Mouse (Mus musculus) heart, embryonic 16.5 days (tissue): ENCODE measurements around the gene Gm4871. TPM values are rescaled to one million over a fixed set of nuclear protein-coding genes. Genes with fewer than 3 reads are reported as not detected.

Experiments used
- ATAC-seq: fragments of 200-750 bp; cut with Nextera tagmentation; replicated peaks from 2 replicates; pipeline ENCODE4 v1.8.0; 2017; ENCODE audit warnings: moderate number of reproducible peaks; ENCODE audit not compliant: insufficient read depth, low FRiP score; ENCODE audit errors: extremely low read depth
- H3K27ac ChIP-seq: fragments of 300-500 bp; sonication (generic); 2 replicates; pipeline ENCODE4 v1.5.1; 2014; ENCODE audit warnings: mild to moderate bottlenecking, low read length, control low read depth, moderate library complexity
- H3K27me3 ChIP-seq: fragments of 300-500 bp; sonication (generic); 2 replicates; pipeline ENCODE4 v1.6.1; 2014; ENCODE audit warnings: low read length, mixed read lengths; ENCODE audit not compliant: control insufficient read depth, insufficient read depth
- H3K36me3 ChIP-seq: fragments of 300-500 bp; sonication (generic); 2 replicates; pipeline ENCODE4 v1.6.1; 2014; ENCODE audit not compliant: control insufficient read depth, insufficient read depth
- H3K4me1 ChIP-seq: fragments of 300-500 bp; sonication (generic); 2 replicates; pipeline ENCODE4 v1.6.1; 2014; ENCODE audit warnings: low read length, mixed read lengths; ENCODE audit not compliant: control insufficient read depth, insufficient read depth
- H3K4me2 ChIP-seq: fragments of 300-500 bp; sonication (generic); 2 replicates; pipeline ENCODE4 v1.6.1; 2014; ENCODE audit warnings: low read depth, mild to moderate bottlenecking, control low read depth, low read length
- H3K4me3 ChIP-seq: fragments of 300-500 bp; sonication (generic); 2 replicates; pipeline ENCODE4 v1.5.1; 2014; ENCODE audit warnings: mild to moderate bottlenecking, control low read depth, low read length
- H3K9ac ChIP-seq: fragments of 300-500 bp; sonication (generic); 2 replicates; pipeline ENCODE4 v1.6.1; 2014; ENCODE audit warnings: low read length, control low read depth
- H3K9me3 ChIP-seq: fragments of 300-500 bp; sonication (generic); replicated peaks from 2 replicates; pipeline ENCODE4 v1.6.1; 2016; ENCODE audit warnings: low read length; ENCODE audit not compliant: control insufficient read depth
- WGBS: fragments of 180-500 bp; shearing (Covaris S2); extraction: QIAGEN DNeasy Blood & Tissue Kit; methylation state at CpG from one replicate; pipeline ENCODE4 v1.1.7; 2014; 5-methylcytosine and 5-hydroxymethylcytosine counted together
- polyA plus RNA-seq: library from polyadenylated mRNA; unstranded; fragments of >200 nt; fragmentation: Nextera tagmentation; extraction: Ambion mirVana; gene quantifications from 2 replicates; pipeline ENCODE4 v1.2.1, GENCODE M21; 2015

The Gm4871 gene
- polyA plus RNA-seq, 1 experiment from 2014 or later = not detected

DNA sequence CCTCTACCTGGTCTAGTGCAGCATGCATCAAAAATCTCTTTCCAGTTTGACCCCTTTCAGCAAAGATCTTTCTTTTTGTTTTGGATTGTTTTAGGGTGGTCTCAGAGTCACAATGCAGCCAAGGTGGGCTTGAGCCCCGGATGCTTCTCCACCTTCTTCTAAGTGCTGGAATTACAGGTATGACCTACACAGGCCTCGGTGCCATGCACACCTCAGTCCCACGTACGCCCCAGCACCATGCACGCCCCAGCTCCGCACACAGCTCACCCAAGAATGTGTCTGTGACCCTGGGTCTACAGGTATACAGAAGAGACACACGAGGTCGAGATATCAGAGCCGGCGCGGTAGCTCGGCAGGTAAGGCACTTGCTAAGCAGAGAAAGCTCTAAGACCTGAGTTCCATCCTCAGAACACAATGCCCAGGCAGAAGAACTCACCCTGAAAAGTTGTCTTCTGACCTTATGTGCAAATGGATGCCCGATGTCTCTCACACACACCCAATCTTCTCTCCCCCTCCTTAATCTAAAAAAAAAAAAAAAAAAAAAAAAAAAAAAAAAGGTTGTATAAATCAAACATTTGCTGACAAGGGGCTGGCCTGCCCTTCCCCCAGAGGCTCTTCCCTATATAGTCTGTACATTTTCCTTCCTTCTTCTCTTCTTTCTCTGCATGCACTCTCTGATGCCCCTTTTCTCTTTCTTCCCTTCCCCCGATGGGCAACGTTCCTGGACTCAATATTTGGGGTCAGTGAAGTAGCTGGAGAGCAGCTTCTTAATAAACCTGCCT is 23.5 kb downstream of the Gm4871 start:
- ATAC-seq = no peak

DNA sequence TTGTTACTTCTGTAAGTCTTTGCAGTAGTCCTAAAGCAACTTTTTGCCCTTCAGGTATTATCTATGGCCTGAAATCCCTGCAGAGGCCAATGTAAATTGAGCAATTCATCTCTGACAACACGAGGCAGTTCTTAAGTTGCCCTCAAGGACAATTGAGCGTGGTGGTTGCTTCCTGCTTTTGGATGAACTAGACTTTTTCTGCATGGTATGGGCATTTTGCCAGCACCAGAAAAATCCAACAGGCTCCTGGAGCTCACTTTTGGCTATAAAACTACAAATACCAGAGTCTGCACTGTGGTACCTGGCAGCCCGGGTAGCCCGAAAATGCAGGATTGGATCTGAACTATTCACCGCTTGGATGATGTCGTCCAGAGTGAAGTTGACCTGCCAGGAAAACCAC is 27.0 kb downstream of the Gm4871 start:
- H3K36me3 ChIP-seq = no peaks in the 10 kb centered on the region
- H3K4me3 ChIP-seq = no peak overlapping the region
- H3K27ac ChIP-seq = no peak overlapping the region
- H3K9ac ChIP-seq = no peak overlapping the region
- ATAC-seq = no peak
- 75% methylated on average over 6 of the region's 6 CpGs for WGBS
- H3K9me3 ChIP-seq = no peaks in the 10 kb centered on the region
- H3K4me2 ChIP-seq = no peak overlapping the region
- H3K27me3 ChIP-seq = no peaks in the 10 kb centered on the region
- no peaks in the 10 kb centered on the region for H3K4me1 ChIP-seq

More for the DNA sequence above, 23.5 kb downstream of the Gm4871 start:
- WGBS = 90% methylated on average over 15 of the region's 15 CpGs
- Histone ChIP-seq H3K4me1 (no peaks in the 10 kb centered on the region), H3K9ac (no peak overlapping the region), H3K27ac (no peak overlapping the region), H3K4me3 (no peak overlapping the region), H3K36me3 (no peaks in the 10 kb centered on the region), H3K27me3 (no peaks in the 10 kb centered on the region), H3K4me2 (no peak overlapping the region), H3K9me3 (no peaks in the 10 kb centered on the region)

DNA sequence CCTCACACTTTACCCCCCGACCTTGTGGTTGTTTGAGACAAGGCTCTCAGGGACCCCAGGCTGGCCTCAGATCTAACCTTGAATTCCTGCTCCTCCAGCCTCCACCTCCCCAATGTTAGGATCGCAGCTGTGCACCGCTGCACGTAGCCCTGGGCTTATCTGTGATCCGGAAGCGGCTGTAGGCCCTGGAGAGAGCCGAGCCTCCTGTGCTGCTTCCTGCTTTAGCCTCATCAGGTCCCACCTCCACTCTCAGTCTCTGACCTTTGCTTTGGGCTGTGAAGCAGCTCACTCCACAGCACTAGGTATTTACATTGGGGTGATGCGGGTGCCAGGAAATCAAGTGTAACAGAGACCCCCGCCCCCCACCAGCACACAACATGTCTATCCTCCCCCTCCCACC is 28.1 kb downstream of the Gm4871 start:
- Histone ChIP-seq H3K9ac (no peak overlapping the region), H3K4me2 (no peak overlapping the region), H3K9me3 (no peaks in the 10 kb centered on the region), H3K4me1 (no peaks in the 10 kb centered on the region), H3K36me3 (no peaks in the 10 kb centered on the region), H3K27ac (no peak overlapping the region), H3K27me3 (no peaks in the 10 kb centered on the region), H3K4me3 (no peak overlapping the region)
- no peak for ATAC-seq
- 39% methylated on average over 9 of the region's 9 CpGs for WGBS

DNA sequence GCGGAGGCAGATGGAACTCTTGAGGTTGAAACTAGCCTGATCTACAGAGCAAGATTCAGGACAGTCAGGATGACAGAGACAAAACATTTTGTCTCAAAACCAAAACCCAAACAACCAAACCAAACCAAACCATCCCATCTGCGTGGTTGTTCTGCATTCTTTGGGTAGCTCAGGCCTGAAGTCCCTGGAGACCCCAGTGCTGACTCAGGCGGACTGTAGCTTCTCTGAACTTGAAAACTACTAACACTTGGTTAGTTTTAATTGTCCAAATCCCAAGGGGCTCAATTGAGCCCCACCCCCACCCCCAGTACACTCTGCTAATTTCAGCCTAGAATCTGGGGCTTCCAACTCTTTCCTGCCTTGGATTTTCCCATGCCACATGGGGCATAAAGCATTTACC is 29.2 kb downstream of the Gm4871 start:
- H3K4me3 ChIP-seq = no peak overlapping the region
- no peak overlapping the region for H3K9ac ChIP-seq
- no peaks in the 10 kb centered on the region for H3K4me1 ChIP-seq
- no peaks in the 10 kb centered on the region for H3K36me3 ChIP-seq
- WGBS = 80% methylated on average over 3 of the region's 3 CpGs
- H3K9me3 ChIP-seq = no peaks in the 10 kb centered on the region
- H3K27me3 ChIP-seq = no peaks in the 10 kb centered on the region
- ATAC-seq = no peak
- H3K27ac ChIP-seq = no peak overlapping the region
- H3K4me2 ChIP-seq = no peak overlapping the region

DNA sequence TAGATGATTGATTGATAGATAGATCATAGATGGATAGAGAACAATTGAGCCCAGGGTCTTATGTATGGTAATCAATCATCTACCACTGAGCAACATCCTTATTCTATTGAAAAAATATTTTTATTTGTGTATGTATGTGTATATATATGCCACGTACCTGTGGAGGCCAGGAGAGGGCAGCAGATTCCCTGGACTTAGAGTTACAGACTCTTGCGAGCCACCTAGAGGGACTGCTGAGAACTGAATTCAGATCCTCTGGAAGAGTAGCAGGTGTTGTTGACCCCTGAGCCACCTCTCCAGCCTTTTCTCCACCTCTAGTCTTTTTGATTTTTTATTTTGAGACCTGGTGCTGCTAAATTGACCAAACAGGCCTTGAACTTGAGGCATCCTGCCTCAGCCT is 34.1 kb downstream of the Gm4871 start:
- Histone ChIP-seq H3K27me3 (no peaks in the 10 kb centered on the region), H3K27ac (no peak overlapping the region), H3K4me1 (no peaks in the 10 kb centered on the region), H3K4me2 (no peak overlapping the region), H3K9ac (no peak overlapping the region), H3K9me3 (no peaks in the 10 kb centered on the region), H3K36me3 (no peaks in the 10 kb centered on the region), H3K4me3 (no peak overlapping the region)
- no peak for ATAC-seq
- 39% methylated on average over 2 of the region's 2 CpGs for WGBS

DNA sequence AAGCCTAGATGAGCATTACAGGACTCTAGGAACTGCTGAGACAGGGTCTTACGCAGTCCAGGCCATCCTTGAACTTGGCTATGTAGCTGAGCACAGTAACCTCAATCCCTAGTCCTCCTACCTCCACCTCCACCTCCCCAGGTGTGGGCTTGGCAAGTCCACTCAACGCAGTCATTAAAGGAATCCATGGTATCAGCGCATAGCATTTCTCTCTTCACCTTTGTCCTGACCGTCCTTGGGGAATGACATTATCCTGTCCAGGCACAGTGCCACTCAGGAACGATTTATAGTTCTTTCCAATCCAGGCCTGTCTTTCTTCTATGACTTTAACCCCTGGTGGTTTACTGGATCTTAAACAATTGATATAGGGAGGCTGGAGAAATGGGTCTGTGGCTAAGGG is 42.1 kb downstream of the Gm4871 start:
- no peak overlapping the region for H3K4me2 ChIP-seq
- no peaks in the 10 kb centered on the region for H3K27me3 ChIP-seq
- 62% methylated on average over 5 of the region's 5 CpGs for WGBS
- H3K9ac ChIP-seq = no peak overlapping the region
- no peaks in the 10 kb centered on the region for H3K9me3 ChIP-seq
- ATAC-seq = no peak
- no peak overlapping the region for H3K27ac ChIP-seq
- no peaks in the 10 kb centered on the region for H3K36me3 ChIP-seq
- H3K4me1 ChIP-seq = no peaks in the 10 kb centered on the region
- H3K4me3 ChIP-seq = no peak overlapping the region

DNA sequence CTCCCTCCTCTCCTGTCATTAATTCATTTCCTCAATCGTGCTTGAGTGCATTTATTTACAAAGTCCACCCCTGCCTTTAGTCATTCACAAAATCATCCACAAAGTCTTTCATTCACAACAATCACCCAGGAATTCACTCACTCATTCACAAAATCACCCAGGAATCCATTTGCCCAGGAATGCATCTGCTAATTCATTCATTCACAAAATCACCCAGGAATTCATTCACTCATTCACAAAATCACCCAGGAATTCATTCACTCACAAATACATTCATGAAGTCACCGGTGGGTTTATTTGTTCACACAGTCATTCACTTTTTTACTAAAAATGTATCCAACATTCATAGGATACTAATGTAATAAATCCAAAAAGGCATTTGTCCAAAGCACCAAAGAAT is 42.5 kb downstream of the Gm4871 start:
- no peak for ATAC-seq
- Histone ChIP-seq H3K27ac (no peak overlapping the region), H3K36me3 (no peaks in the 10 kb centered on the region), H3K4me1 (no peaks in the 10 kb centered on the region), H3K27me3 (no peaks in the 10 kb centered on the region), H3K4me2 (no peak overlapping the region), H3K9me3 (no peaks in the 10 kb centered on the region; the same call in 1 of the 2 replicates), H3K4me3 (no peak overlapping the region), H3K9ac (no peak overlapping the region)
- WGBS = 75% methylated on average over 2 of the region's 2 CpGs

DNA sequence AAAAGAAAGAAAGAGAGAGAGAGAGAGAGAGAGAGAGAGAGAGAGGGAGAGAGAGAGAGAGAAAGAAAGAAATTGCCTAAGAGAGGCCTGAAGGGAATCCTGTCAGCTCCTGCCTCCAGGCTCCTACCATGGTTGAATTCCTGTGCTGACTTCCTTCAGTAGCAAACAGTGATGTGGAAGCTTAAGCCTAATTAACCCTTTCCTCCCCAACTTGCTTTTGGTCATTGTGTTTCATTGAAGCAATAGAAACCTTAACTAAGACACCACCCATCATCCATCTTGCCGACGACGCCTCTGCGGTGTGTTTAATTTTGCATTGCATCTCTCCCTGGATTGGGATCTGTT is 43.5 kb downstream of the Gm4871 start:
- 85% methylated on average over 4 of the region's 4 CpGs for WGBS
- no peak for ATAC-seq

DNA sequence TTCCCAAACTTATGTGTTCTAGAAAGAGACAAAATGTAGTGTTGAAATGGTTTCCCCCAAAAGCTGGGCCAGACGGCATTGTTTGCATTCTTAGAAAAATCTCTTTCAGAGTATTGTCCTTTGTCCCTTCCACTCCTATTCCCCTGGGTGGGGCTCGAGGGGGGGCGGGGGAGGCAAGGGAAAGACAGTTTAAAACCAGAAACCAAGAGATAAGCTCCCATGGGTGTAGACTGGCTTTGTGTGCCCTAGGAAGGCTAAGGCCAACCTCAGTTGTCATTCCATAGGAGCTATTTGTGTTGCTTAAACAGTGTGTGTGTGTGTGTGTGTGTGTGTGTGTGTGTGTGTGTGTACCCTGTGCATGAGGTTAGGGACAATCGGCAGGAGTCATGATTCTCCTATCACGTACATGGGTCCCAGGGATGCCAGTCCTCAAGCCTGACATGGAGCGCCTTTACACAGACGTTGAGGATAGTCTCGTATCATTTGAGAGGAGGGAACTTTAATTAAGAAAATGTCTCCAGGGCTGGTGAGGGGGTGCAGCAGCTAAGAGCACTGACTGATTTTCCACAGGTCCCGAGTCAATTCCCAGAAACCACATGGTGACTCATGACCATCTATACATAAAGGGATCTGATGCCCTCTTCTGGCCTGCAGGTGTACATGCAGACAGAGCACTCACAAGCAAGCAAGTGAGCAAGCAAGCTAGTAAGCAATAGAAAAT is 44.1 kb downstream of the Gm4871 start:
- H3K4me1 ChIP-seq = no peaks in the 10 kb centered on the region
- no peaks in the 10 kb centered on the region for H3K36me3 ChIP-seq
- H3K9me3 ChIP-seq = peaks cover 6% of the 10 kb centered on the region
- H3K27ac ChIP-seq = no peak overlapping the region
- ATAC-seq = peak; percentile 49; the same call in 1 of the 2 replicates
- no peak overlapping the region for H3K9ac ChIP-seq
- no peak overlapping the region for H3K4me3 ChIP-seq
- 41% methylated on average over 9 of the region's 9 CpGs for WGBS
- H3K27me3 ChIP-seq = no peaks in the 10 kb centered on the region
- no peak overlapping the region for H3K4me2 ChIP-seq

More for the DNA sequence above, 43.5 kb downstream of the Gm4871 start:
- peaks cover 6% of the 10 kb centered on the region for H3K9me3 ChIP-seq
- H3K9ac ChIP-seq = no peak overlapping the region
- no peaks in the 10 kb centered on the region for H3K27me3 ChIP-seq
- no peak overlapping the region for H3K4me2 ChIP-seq
- no peaks in the 10 kb centered on the region for H3K4me1 ChIP-seq
- H3K36me3 ChIP-seq = no peaks in the 10 kb centered on the region
- H3K4me3 ChIP-seq = no peak overlapping the region
- no peak overlapping the region for H3K27ac ChIP-seq
